Mouse (Mus musculus) liver, postnatal 0 days (tissue): ENCODE data around the gene Sumo1. TPM values are rescaled to one million over a fixed set of nuclear protein-coding genes. Genes with fewer than 3 reads are reported as not detected.

ENCODE experiments used
- ATAC-seq: fragments of 200-750 bp; cut with Nextera tagmentation; 2 replicates; pipeline ENCODE4 v1.8.0; 2017; ENCODE audit warnings: mild to moderate bottlenecking, moderate library complexity
- DNase-seq: peaks from one replicate; pipeline ENCODE4 v3.0.0-alpha.2; 2016
- H3K27ac ChIP-seq: fragments of 300-500 bp; sonication (generic); 2 replicates; pipeline ENCODE4 v1.5.1; 2014; ENCODE audit warnings: antibody characterized with exemption, moderate library complexity, mild to moderate bottlenecking, low read depth
- H3K27me3 ChIP-seq: fragments of 300-500 bp; sonication (generic); 2 replicates; pipeline ENCODE4 v1.6.1; 2014; ENCODE audit warnings: low read length, control low read depth, mixed read lengths; ENCODE audit not compliant: insufficient read depth
- H3K36me3 ChIP-seq: fragments of 300-500 bp; sonication (generic); replicated peaks from 2 replicates; pipeline ENCODE4 v1.6.1; 2014; ENCODE audit warnings: mild to moderate bottlenecking, control low read depth, low read length, moderate library complexity, mixed read lengths; ENCODE audit not compliant: insufficient read depth
- H3K4me1 ChIP-seq: fragments of 300-500 bp; sonication (generic); 2 replicates; pipeline ENCODE4 v1.6.1; 2014; ENCODE audit warnings: antibody characterized with exemption, mild to moderate bottlenecking, control low read depth; ENCODE audit not compliant: insufficient read depth
- H3K4me2 ChIP-seq: fragments of 300-500 bp; sonication (generic); 2 replicates; pipeline ENCODE4 v1.6.1; 2014; ENCODE audit warnings: low read depth, mild to moderate bottlenecking, low read length, moderate library complexity, mixed read lengths
- H3K4me3 ChIP-seq: fragments of 300-500 bp; sonication (generic); 2 replicates; pipeline ENCODE4 v1.5.1; 2014; ENCODE audit warnings: low read depth, low read length
- H3K9ac ChIP-seq: fragments of 300-500 bp; sonication (generic); replicated peaks from 2 replicates; pipeline ENCODE4 v1.6.1; 2014; ENCODE audit warnings: mild to moderate bottlenecking, moderate library complexity
- H3K9me3 ChIP-seq: fragments of 300-500 bp; sonication (generic); 2 replicates; pipeline ENCODE4 v1.6.1; 2016; ENCODE audit warnings: mild to moderate bottlenecking, control low read depth, low read length, mixed read lengths
- CTCF ChIP-seq: sonication (generic); IDR thresholded peaks from 2 replicates; pipeline ENCODE4 v1.5.1; 2016; ENCODE audit warnings: antibody characterized with exemption, low read depth
- EP300 ChIP-seq: IDR thresholded peaks from 2 replicates; pipeline ENCODE4 v1.6.1; 2016; ENCODE audit warnings: antibody characterized with exemption, low read depth, mild to moderate bottlenecking
- WGBS: fragments of 180-500 bp; shearing (Covaris S2); extraction: QIAGEN DNeasy Blood & Tissue Kit; methylation state at CpG from one replicate; pipeline ENCODE4 v1.1.7; 2014; ENCODE audit not compliant: insufficient replicate concordance; 5-methylcytosine and 5-hydroxymethylcytosine counted together
- polyA plus RNA-seq: library from polyadenylated mRNA; unstranded; fragments of >200 nt; fragmentation: Nextera tagmentation; extraction: Ambion mirVana; gene quantifications from 2 replicates; pipeline ENCODE4 v1.2.1, GENCODE M21; 2015

Sumo1 gene
- polyA plus RNA-seq, 1 experiment from 2014 or later: 97.3 TPM

DNA sequence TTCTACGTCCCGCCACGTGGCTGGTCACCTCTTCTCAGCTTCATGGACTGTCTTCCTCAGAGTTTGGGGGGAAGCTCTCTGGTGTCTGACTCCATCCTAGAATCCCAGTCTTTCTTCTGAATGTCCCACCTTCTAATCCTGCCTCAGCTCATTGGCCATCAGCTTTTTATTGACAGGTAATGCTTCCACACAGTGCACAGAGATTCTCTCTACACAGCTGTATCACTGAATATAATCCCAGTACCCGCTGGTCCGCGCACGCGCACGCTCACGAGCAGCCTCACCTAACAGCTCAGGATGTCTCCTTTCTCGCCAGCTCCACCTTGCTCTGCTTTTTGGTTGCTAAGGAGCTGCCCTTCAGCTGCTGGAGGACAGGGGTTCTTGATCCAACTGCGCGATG, 64.2 kb downstream of the Sumo1 start:
- Histone ChIP-seq H3K9me3 (no peaks in the 10 kb centered on the region), H3K4me1 (no peaks in the 10 kb centered on the region), H3K9ac (no peak overlapping the region), H3K4me3 (no peak overlapping the region), H3K4me2 (no peak overlapping the region), H3K36me3 (no peaks in the 10 kb centered on the region), H3K27me3 (no peaks in the 10 kb centered on the region), H3K27ac (no peak overlapping the region)
- DNase-seq (no peak), ATAC-seq (no peak)
- WGBS: 89% methylated on average over 13 of the region's 13 CpGs
- TF ChIP-seq CTCF: no peak
- no peak for TF ChIP-seq EP300

DNA sequence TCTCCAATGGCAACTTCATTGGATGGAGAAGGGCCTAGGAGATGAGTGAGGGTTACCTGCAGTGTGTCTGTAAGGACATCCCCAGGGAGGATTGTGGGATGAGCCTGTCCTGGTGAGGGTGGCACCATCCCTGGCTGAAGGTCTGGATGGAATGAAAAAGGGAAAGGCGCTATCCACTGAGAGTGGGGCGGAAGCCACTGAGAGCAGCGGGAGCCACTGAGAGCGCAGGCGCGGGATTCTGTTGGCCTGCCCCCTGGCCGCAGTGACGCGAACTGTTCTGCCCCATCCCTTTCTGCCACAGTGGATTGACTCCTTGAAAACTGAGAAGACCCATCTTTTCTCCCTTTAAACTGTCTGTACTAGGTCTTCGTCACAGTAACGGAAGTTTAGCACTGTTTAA, 66.7 kb downstream of the Sumo1 start:
- peak; percentile 49 for TF ChIP-seq CTCF
- TF ChIP-seq EP300: no peak
- ATAC-seq: no peak

GRCm38 (mm10) chr1:59603417-59603712, 67.3 kb downstream of the Sumo1 start:
- Histone ChIP-seq H3K4me2 (no peak overlapping the region), H3K27ac (no peak overlapping the region), H3K4me1 (no peaks in the 10 kb centered on the region), H3K9me3 (no peaks in the 10 kb centered on the region), H3K27me3 (no peaks in the 10 kb centered on the region), H3K9ac (no peak overlapping the region), H3K36me3 (no peaks in the 10 kb centered on the region), H3K4me3 (no peak overlapping the region)
- ATAC-seq: no peak
- 68% methylated on average over 2 of the region's 2 CpGs for WGBS
- TF ChIP-seq EP300 (no peak), CTCF (no peak)
- no peak for DNase-seq

More for the DNA sequence above, 66.7 kb downstream of the Sumo1 start:
- DNase-seq: no peak
- Histone ChIP-seq H3K4me3 (no peak overlapping the region), H3K36me3 (no peaks in the 10 kb centered on the region), H3K27ac (no peak overlapping the region), H3K4me1 (no peaks in the 10 kb centered on the region), H3K27me3 (no peaks in the 10 kb centered on the region), H3K9me3 (no peaks in the 10 kb centered on the region), H3K9ac (no peak overlapping the region), H3K4me2 (no peak overlapping the region)
- 33% methylated on average over 11 of the region's 11 CpGs for WGBS

- Histone ChIP-seq H3K27me3 (no peaks in the 10 kb centered on the region), H3K4me1 (no peaks in the 10 kb centered on the region), H3K27ac (no peak overlapping the region), H3K4me2 (no peak overlapping the region), H3K36me3 (no peaks in the 10 kb centered on the region), H3K9me3 (no peaks in the 10 kb centered on the region), H3K4me3 (no peak overlapping the region), H3K9ac (no peak overlapping the region)
- no peak for TF ChIP-seq EP300
- TF ChIP-seq CTCF: no peak
- 54% methylated on average over 11 of the region's 11 CpGs for WGBS
- ATAC-seq (no peak), DNase-seq (no peak)
Observed at GRCm38 (mm10) chr1:59602531-59603416, 67.9 kb downstream of the Sumo1 start.

DNA sequence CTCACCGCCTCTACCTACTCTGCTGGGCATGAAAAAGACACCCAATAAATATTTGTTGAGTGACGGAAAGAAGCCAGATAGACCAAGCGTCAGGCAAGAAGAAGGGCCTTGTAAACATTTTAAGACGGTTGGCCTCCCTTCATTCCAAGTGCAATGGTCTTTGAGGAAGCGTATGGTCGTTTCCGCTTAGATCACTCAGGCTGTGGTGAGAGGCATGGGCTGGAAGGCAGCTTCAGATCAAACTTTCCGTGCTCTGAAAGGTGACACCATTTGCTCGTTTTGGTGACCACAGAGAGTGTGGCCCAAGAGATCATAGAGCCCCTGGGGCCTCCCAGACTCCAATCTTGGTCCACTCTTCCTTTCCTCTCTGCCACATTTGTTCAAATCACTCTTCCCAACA, 75.0 kb downstream of the Sumo1 start:
- H3K36me3 ChIP-seq: no peaks in the 10 kb centered on the region
- H3K9ac ChIP-seq: no peak overlapping the region
- no peak overlapping the region for H3K4me2 ChIP-seq
- WGBS: 70% methylated on average over 9 of the region's 9 CpGs
- peaks cover 2% of the 10 kb centered on the region; the same call in 1 of the 2 replicates for H3K4me1 ChIP-seq
- H3K9me3 ChIP-seq: no peaks in the 10 kb centered on the region
- H3K27me3 ChIP-seq: no peaks in the 10 kb centered on the region
- no peak overlapping the region for H3K4me3 ChIP-seq
- DNase-seq: no peak
- ATAC-seq: no peak
- no peak overlapping the region for H3K27ac ChIP-seq
- TF ChIP-seq EP300: no peak

DNA sequence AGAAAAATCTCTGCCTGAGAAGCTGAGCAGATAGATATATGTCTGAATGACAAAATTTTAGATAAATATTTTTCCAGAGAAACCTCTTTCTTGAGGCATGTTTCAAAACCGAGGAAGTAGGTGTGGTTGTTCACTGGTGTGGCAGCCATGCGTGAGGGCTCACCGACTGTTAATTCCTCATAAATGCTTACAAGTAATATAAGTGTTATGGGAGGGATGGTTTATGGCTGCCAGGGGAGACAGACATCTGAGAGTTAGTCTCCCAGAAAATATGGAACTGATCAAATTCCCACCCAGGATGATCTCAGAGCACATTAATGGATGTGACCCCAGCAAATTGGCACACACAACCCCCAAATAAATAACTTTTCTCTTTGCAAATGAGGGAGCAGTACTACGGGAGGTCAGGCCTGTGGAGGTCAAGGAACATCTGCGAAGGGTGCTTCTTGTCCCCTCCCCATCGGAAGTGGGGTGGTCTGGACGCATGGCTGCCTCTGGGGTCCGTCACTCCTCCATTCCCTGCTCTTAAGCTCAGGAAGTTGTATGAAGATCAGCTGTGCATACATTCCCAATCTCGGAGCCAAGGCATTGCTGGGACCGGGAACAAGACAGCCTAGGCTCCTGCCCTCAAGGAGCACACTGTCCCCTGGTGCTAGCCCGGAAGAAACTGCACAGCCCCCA, 75.9 kb downstream of the Sumo1 start:
- H3K4me2 ChIP-seq: no peak overlapping the region
- DNase-seq: no peak
- no peak for TF ChIP-seq CTCF
- TF ChIP-seq EP300: no peak
- H3K9me3 ChIP-seq: no peaks in the 10 kb centered on the region
- H3K4me3 ChIP-seq: no peak overlapping the region
- 78% methylated on average over 11 of the region's 11 CpGs for WGBS
- no peaks in the 10 kb centered on the region for H3K36me3 ChIP-seq
- peaks cover 2% of the 10 kb centered on the region; the same call in 1 of the 2 replicates for H3K4me1 ChIP-seq
- H3K27ac ChIP-seq: no peak overlapping the region
- H3K9ac ChIP-seq: no peak overlapping the region
- no peak for ATAC-seq
- no peaks in the 10 kb centered on the region for H3K27me3 ChIP-seq
